Mouse (Mus musculus) cerebellum, adult 11 months (tissue): Measurements from ENCODE around the gene Alkbh6.
A peak's percentile ranks its signal among the peaks of the same experiment; 100 is the strongest.

Experiments used
- DNase-seq: peaks from one replicate; pipeline ENCODE4 v3.0.0; 2022

The Alkbh6 gene

GRCm38 (mm10) chr7:30296816-30297215 lies 11.7 kb upstream of the Alkbh6 start:
- no peak for DNase-seq

GRCm38 (mm10) chr7:30297266-30297665 lies 11.3 kb upstream of the Alkbh6 start:
- no peak for DNase-seq

GRCm38 (mm10) chr7:30300914-30301313 lies 7.6 kb upstream of the Alkbh6 start:
- DNase-seq, result no peak

GRCm38 (mm10) chr7:30306083-30306779 lies 2.3 kb upstream of the Alkbh6 start:
- DNase-seq, result no peak

- no peak for DNase-seq
These were observed 1.0 kb downstream of the Alkbh6 start for GRCm38 (mm10) chr7:30309395-30310129.

- no peak for DNase-seq
These were observed 1.6 kb downstream of the Alkbh6 start for GRCm38 (mm10) chr7:30310136-30310535.

- DNase-seq, result no peak
These were observed 5.3 kb downstream of the Alkbh6 start for GRCm38 (mm10) chr7:30313666-30314320.

GRCm38 (mm10) chr7:30314721-30315155 lies 6.2 kb downstream of the Alkbh6 start, which contains the start of gene Syne4:
TSS of gene Syne4 (plus strand) at chr7:30314807.
- DNase-seq, result no peak

- no peak for DNase-seq
These were observed 7.3 kb downstream of the Alkbh6 start for GRCm38 (mm10) chr7:30315559-30316529.

- no peak for DNase-seq
These were observed 9.6 kb downstream of the Alkbh6 start for GRCm38 (mm10) chr7:30318142-30318541.

- DNase-seq, result no peak
These were observed 12.4 kb downstream of the Alkbh6 start for GRCm38 (mm10) chr7:30320946-30321345.

GRCm38 (mm10) chr7:30321539-30322284 lies 13.2 kb downstream of the Alkbh6 start, which contains the start of gene E130208F15Rik:
TSS of gene E130208F15Rik (plus strand) at chr7:30321740.
- peak; percentile 68 for DNase-seq

GRCm38 (mm10) chr7:30322285-30322667 lies 13.8 kb downstream of the Alkbh6 start:
- DNase-seq, result peak; percentile 97

- DNase-seq, result no peak
These were observed 14.3 kb downstream of the Alkbh6 start for GRCm38 (mm10) chr7:30322865-30323264.

GRCm38 (mm10) chr7:30323795-30324194 lies 15.3 kb downstream of the Alkbh6 start, which contains the start of gene Sdhaf1:
TSS of gene Sdhaf1 (minus strand) at chr7:30323895.
- no peak for DNase-seq

- DNase-seq, result no peak
These were observed 15.9 kb downstream of the Alkbh6 start for GRCm38 (mm10) chr7:30324300-30324944.

- no peak for DNase-seq
These were observed 16.8 kb downstream of the Alkbh6 start for GRCm38 (mm10) chr7:30325364-30325763.

GRCm38 (mm10) chr7:30326427-30326826 lies 17.9 kb downstream of the Alkbh6 start:
- DNase-seq, result no peak

GRCm38 (mm10) chr7:30327140-30327539 lies 18.6 kb downstream of the Alkbh6 start:
- peak; percentile 96 for DNase-seq

- DNase-seq, result no peak
These were observed 19.9 kb downstream of the Alkbh6 start for GRCm38 (mm10) chr7:30328379-30328778.

GRCm38 (mm10) chr7:30331887-30332286 lies 23.4 kb downstream of the Alkbh6 start:
- peak; percentile 93 for DNase-seq
